Mouse (Mus musculus) cerebellum, adult 11 months (tissue): ENCODE results near the gene Dclk2.

ENCODE experiments used
- DNase-seq: peaks from one replicate; pipeline ENCODE4 v3.0.0; 2022

Gene Dclk2

DNA sequence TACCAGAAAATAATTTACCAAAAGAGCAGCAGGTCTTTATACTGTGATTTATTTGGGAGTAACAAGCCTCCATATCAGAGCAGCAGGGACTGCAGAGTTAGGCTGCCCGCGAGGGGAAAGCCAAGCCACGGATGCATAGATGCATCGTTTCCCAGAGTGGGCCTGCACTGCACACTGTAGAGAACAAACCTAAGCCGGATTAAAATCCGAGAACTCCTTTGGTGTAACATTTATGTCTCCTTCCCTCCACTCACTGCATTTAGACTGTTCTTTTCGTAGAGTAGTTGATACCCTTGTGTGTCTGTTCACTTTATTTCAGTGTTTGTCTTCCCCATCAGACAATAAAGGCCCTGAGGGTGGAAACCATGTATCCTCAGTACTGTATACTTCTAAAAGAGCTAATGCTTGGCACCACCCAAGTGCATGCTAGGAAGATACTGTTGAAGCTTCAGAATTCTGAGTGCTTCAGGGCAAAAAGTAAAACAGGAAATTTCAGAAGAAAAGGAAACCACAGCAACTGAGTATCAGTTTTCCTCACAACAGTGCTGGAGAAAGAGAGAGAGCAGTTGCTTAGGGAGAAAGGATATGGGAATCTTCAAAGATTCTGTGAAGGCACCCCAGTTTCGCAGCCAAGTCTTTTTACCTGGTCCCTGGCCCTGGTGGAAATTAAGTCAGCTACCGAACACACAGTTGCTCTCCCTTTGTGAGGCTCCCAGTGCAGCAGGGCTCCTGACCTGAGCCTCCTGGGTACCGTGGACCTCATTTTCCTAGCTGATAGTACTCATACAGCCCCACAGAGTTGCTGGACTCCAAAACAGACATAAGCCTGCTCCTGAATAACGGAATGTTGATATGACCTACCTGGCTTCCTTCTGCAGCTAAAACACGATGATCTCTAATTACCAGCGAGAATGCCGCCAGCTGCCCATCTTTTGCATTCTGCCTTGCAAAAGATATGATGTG, 165.8 kb downstream of the Dclk2 start:
- no peak for DNase-seq

DNA sequence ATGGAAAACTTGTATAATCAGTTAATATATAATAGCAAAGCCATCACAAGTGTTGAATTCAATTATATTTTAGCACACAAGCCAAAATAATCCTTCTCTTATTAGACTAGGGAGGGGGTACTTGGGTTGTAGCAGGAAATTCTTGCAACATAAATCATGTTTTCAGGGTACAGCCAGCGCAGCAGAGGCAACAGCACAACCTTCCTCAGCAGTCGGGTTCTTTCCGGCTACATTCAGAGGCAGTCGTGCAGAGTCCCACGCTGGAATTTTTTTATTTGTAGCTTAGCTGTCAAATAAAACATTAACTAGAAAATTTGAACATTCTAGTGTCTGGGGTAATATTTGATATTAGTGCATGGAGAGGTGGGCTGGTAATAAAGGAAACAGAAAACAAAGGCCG, 166.5 kb downstream of the Dclk2 start:
- no peak for DNase-seq

DNA sequence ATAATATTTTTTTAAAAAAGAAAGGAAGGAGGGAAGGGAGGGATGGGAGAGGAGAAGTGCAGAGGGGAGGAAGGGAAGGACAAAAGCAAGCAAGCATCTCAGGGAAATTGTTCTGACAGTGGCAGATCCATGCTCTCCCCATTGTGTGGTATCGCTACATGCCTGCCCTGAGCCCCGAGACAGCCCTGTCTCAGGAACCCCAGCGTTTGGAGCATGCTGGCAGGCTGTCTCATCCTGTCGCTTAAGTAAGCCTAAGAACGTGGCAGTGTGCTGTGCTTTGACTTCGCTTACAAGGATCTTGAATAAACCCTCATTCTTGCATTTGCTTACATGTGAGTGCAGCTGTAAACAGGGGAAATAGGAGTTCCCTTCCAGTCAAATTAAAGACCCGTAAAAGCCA, 170.0 kb downstream of the Dclk2 start:
- no peak for DNase-seq

DNA sequence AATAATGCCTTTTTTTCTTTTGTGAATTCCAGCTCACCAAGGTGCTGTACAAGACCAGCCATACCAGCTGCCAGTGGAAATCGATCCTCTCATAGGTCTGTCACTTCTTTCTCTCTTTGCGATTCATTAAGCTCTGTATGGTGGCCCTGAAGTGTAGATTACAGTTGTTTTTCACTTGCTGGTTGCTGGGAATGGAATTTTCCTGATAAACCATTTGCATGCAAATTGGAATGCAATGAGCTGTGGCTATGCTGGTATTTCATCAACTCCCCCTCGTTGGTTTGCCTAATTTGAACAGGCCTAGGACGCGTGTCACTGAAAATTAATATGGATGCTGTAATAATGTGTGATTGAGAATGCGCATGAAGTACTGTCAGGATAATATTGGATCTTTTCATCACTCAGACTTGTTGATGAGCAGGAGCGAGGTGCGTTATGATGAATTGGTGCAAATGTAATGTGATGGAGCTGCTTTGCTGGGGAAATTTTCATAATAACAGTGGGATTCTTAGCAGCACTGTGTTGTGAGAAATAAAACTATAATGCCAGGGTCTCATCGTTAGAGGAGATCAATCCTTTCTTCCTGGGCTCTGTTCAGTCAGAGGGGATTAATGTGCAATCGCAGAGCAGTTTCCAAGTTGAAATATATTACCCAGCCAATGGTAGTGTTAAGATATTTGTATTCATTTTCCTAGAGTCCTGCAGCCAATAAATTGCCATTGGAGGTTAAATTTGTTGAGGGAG, 174.7 kb downstream of the Dclk2 start:
- DNase-seq, result no peak

DNA sequence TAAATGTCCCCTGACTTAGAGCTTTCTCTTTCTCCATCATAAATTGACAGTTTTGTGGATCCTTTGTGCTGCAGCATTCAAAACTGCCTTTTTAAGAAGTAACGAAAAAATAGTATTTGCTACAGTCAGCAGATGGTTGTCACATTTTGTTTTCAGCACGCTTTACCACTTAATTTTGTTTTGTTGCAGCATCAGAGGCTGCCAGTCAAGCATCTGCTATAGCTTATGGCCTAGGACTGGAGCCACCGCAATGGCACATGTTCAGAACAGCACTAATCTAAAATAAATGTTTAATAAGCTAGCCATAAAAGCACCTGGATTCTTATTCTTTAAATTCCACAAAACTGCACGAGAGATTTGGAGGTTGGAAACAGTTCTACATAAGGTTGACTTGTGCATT, 175.3 kb downstream of the Dclk2 start:
- DNase-seq, result peak; percentile 18

DNA sequence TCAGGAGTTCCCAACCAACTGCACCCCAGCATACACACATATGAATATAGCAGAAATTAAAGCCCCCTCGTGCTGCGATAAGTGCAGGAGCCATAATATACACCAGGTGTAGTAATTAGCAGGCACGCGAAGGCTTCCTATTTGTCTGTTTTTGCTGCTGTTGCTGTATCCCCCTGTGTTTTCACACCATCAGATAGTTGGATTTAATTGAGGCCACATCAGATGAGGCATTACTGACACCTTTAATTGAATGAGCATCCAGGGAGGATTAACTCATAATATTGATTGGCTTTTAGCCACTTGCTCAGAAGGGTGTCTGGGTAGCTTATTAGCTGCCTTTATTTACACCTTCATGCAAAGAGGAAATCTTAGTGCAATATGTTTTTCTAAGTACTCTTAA, 180.9 kb downstream of the Dclk2 start:
- no peak for DNase-seq

DNA sequence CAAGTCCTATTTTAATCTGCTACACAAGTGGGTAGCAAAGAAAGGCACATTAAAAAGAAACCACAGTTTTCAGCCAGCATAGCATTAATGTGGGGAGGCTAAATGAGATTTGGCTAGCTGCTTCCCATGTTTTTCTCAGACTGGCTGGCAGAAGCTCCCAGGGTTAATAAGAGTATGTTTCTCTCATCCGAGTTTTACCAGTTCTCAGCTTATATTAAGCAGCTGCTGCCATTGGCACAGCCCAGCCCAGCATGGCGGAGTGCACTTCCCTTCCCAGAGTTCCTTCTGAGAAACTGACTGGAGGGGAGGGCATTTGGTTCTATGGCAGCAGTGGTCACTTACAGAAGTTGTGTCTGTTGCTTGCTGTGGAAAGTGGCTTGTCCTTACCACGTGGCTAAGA, 181.8 kb downstream of the Dclk2 start:
- no peak for DNase-seq
